Mouse (Mus musculus): ENCODE results near the gene Ccdc121.
A peak's percentile ranks its signal among the peaks of the same experiment; 100 is the strongest.

Ccdc121 gene

DNA sequence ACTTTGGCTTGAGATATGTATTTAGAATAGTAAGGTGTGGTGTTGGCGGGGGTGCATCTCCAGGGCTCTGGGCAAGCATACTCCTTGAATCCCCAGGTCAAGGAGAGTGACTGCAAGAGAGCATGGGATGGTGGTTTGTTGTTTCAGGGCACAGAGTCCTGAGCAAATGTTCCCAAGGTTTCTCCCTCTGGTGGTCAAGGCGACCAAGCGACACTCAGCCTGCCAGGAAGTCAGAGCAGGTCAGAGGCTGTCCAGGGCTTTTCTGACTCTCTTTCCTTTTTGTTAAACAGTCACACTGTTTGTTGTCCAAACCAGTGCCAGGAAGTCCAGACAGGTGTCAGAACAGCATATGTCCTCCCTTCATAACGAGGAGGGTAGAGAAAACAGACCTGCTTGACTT, at the start of gene Ccdc121:
TSS of gene Ccdc121 (minus strand) at position 145 of the 400 bp plus-strand sequence.
- DNase-seq (ENCODE audit: low spot score), result no peak

- DNase-seq (ENCODE audit: low spot score), result no peak
These were observed 49.1 kb upstream of the Ccdc121 start for GRCm38 (mm10) chr1:181560325-181560724.

DNA sequence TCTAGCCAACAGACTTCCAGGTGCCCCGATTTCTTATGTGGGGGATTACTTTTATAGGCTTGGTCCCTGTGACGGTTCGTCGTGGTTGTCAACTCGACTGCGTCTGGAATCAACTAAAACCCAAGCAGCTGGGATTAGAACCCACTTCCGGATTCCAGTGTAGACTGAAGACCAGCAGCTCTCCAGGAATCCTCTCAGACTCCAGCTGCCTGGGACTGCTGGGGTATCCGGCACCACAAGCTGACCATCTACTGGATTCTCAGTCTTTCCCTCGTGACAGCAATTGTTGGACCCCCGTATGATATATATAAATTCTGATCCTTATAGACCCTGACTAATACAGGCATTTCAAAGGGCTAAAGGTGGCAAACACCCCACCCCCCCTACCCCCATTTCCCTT, 48.4 kb upstream of the Ccdc121 start:
- no peak for DNase-seq (ENCODE audit: low spot score)

DNA sequence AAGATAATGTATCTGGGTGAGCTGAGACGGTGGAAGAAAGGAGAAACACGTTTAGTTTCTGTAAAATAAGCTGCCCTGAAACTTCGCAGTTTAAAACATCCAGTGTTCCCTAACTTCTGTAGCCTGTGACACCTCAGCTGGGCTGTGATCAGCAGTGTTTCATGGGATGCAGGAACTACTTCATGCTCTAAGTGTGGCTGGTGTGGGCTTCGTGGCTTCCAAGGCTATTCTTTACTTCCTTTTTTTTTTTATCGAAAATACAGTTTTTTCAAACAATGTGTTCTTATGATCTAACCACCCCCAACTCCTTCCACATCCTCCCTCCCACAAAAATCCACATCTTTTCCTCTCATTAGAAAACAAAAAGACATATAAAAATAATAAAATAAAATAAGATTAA, 44.2 kb upstream of the Ccdc121 start:
- DNase-seq (ENCODE audit: low spot score), result no peak

DNA sequence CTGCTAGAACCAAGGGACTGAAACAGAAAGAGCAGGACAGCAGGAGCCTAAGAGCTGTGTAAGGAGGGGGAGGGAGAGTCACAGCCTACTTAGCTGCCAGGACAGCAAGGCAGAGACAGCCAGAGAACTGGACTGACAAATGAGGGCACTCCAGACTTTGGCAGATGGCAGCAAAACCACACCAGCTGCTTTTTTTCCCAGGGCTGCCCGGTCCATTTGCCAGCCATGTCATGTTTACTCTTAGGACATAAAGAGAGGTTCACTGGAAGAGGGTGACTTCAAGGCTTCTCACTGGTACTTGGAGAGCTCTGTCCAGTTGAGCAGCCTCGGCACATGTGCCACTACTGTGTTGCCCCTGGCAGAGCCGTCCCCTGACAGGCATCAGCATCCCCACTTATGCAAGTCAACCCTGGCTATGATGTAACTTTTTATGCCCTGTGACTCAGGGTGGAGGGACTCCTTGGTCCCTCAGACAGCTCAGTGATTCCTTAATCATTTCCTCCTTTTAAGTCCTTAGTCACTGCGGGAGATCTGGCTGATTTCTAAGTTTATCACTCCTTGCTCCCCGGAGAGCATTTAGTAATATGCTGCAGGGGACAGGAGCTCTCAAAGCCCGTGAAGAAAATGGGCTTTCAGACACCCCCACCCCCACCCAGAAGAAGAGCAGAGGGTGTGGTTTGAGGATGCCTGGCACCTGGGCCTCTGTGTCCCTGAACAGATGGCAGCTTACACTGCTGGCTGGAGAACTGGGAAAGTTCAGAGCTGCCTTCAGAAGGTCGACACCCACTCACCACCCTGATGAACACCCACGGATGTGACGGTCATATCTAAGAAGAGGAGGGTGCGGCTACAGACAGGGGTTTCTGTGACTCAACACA, 41.5 kb upstream of the Ccdc121 start:
- DNase-seq (ENCODE audit: low spot score), result no peak

DNA sequence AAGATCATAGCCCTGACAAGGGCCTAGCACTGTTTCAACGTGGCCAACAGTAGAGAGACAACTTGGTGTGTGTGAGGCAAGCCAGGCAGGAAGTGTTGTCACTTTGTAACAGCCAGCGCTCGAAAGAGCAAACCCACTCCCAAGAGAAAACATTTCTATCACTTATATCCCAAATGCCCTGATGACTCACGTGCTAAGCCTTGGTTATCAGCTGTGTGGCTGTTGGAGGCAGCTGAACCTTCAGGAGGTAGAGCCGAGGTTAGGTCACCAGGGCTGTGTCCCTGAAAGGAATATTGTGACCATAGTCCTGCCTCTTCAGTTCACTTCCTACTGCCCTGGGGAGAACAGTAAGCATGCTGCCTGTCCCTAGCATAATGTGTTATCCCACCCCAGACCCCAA, 39.6 kb upstream of the Ccdc121 start:
- no peak for DNase-seq (ENCODE audit: low spot score)

DNA sequence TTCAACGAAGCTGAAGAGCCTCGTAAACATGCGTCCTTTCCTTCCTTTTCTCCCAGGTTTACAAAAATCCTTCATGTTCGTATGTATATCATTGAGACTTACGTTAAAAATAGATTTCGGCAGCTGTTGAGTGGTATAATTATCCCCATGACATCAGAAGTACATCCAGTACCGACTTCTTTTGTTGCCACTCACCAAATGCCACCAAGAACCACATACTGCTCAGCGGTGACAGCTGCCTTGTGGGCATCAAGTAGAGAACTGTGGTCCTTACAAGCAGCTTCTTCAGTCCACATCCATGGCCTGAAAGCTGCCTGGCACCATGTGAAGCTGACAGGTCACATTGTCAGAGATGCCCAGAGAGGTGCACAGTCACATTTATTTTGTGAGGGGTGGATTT, 38.7 kb upstream of the Ccdc121 start:
- DNase-seq (ENCODE audit: low spot score), result no peak

- peak; percentile 62 for DNase-seq (ENCODE audit: low spot score)
These were observed 34.0 kb upstream of the Ccdc121 start for GRCm38 (mm10) chr1:181545044-181545772.

DNA sequence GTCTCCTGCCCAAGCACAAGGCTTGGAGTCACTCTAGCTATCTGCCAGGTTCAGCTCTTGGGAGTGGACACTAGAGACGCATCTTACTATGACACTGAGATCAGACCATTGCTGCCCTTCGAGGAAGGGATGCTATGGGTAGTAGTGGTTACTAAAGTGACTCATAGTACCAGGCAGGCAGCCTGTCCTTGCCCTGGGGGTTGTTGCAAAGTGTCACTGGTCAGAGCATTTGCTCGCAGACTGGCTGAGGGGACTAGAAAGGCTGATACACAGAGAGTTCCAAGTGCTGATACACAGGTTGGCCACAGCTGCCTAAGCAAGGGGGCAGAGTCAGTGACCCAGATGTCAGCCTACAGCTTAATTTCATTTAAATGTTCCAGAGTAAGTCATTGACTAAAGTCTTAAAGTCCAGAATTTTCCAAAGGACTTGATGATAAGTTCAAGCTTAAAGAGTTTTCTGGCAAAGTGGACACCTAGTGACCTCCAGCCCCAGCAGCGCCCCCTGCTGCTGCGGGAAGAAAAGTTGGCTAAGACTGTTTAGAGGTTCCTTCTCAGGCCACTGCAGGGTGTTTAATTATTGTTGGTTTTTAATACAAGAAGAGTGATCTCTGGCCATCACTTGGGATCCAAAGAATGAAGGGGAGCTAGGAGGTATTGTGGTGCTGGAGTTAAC, 32.6 kb upstream of the Ccdc121 start:
- no peak for DNase-seq (ENCODE audit: low spot score)

DNA sequence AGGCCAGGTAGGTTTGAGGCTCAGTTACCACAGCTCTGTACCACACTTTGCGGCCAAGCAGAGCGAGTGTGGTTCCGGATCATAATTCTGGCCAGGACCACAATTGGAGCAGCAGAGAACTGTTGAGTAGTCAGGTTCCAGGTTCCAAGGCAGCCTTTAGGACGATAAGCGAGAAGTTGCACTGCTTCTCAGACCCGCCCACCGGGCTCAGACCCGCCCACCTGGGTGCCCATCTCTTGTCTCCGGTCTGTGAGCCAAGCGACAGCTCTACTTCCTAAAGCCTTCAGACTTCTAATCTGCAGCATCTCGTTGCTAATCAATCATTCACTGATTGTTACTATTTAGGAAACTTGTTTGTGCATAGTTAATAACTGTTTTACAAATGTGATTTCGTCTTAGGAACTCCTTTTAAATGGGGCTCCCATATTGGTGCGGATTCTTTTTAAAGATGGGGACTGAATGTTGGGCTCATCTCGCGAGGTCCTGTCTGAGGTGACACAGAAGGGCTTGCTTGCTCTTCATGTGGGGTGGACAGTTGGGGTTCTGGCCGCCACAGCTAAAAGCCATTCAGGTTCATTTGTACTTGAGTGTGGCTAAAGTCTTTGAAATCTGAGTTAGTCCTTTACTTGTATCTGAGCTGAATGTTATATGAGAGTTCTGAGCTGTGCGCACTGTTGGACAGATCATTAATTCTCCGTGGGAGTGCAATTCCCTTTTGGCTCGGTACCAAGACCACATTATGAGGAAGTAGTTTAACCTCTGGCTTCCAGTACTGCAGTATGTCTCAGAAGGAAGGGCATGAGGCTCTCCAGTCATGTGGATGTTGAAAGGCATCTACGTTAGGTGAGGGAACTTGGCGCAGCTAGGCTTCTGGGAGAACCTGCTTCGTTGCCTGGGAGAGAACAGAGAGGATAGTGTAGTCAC, 28.9 kb upstream of the Ccdc121 start:
- DNase-seq (ENCODE audit: low spot score), result no peak

GRCm38 (mm10) chr1:181537627-181538525, 26.6 kb upstream of the Ccdc121 start:
- DNase-seq (ENCODE audit: low spot score), result no peak

- DNase-seq (ENCODE audit: low spot score), result no peak
These were observed 24.1 kb upstream of the Ccdc121 start for GRCm38 (mm10) chr1:181535165-181535873.

- peak; percentile 78 for DNase-seq (ENCODE audit: low spot score)
These were observed 18.1 kb upstream of the Ccdc121 start for GRCm38 (mm10) chr1:181529368-181529767.

GRCm38 (mm10) chr1:181525996-181526395, 14.7 kb upstream of the Ccdc121 start:
- DNase-seq (ENCODE audit: low spot score), result no peak

- DNase-seq (ENCODE audit: low spot score), result no peak
These were observed 12.6 kb upstream of the Ccdc121 start for GRCm38 (mm10) chr1:181523831-181524230.

GRCm38 (mm10) chr1:181521401-181522091, 10.3 kb upstream of the Ccdc121 start:
- DNase-seq (ENCODE audit: low spot score), result peak; percentile 32

GRCm38 (mm10) chr1:181519137-181519536, 7.9 kb upstream of the Ccdc121 start:
- DNase-seq (ENCODE audit: low spot score), result no peak

GRCm38 (mm10) chr1:181518046-181518445, 6.8 kb upstream of the Ccdc121 start:
- DNase-seq (ENCODE audit: low spot score), result no peak

DNA sequence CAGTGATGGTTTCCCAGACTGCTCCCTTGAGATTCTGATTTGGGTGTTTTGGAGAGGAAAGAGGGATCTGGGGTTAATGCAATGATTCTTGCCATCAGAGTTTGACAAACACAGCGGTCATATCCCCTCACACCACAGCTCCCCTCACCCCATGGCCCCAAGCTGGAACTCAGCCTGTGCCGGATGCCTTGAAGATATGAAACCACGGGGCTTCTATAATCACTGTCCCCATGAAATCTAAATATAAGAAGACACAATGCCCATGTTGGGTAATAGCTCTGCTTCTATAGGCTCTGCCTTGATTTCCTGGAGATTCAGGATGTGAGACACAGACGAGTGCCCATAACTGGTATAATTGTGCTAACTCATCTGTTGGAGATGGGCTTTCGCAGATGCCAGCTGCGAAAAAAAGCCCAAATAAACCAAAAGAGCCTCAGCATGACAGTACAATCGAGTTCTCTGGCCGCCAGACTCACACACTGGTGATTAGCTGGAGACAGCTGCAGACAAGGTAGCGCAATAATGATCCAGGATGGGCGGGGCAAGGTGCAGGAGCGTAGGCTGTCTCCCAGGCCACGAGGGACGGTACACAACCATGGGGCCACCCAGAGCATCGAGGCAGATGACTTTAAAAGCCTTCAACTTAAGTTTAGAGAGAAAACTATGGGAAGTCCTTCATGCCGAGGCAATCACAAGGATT, 1.3 kb upstream of the Ccdc121 start:
- no peak for DNase-seq (ENCODE audit: low spot score)

Measured in testis, postnatal 14 days (tissue).